Mouse (Mus musculus) CH12.LX (cell line): ENCODE measurements around the gene Wnt2. TPM values are rescaled to one million over a fixed set of nuclear protein-coding genes. Genes with fewer than 3 reads are reported as not detected.
A peak's percentile ranks its signal among the peaks of the same experiment; 100 is the strongest.

Source experiments
- DNase-seq: peaks from one replicate; pipeline ENCODE4 v3.0.0-alpha.2; 2013; ENCODE audit errors: extremely low read depth
- H3K27ac ChIP-seq: 2 replicates; pipeline ENCODE4 v1.5.1; 2012; ENCODE audit warnings: low read depth, mild to moderate bottlenecking, control low read depth, moderate library complexity; ENCODE audit not compliant: insufficient read depth
- H3K27me3 ChIP-seq: replicated peaks from 2 replicates; pipeline ENCODE3; 2012; ENCODE audit warnings: inconsistent platforms
- H3K36me3 ChIP-seq, 2 experiments: replicated peaks in 1 of 2; 2 replicates each; pipeline versions ENCODE3 to v1.6.1; 2012; ENCODE audit warnings: inconsistent platforms in 1 of 2, low read length in 1 of 2, mild to moderate bottlenecking in 1 of 2, mixed read lengths in 1 of 2, moderate library complexity in 1 of 2; ENCODE audit not compliant: control insufficient read depth in 1 of 2, insufficient read depth in 1 of 2
- H3K4me1 ChIP-seq, 2 experiments: 2 replicates each; pipeline ENCODE4 v1.6.1; 2012; ENCODE audit warnings: inconsistent platforms in 1 of 2, moderate library complexity in 1 of 2; ENCODE audit not compliant: insufficient read depth in 2 of 2, control insufficient read depth in 1 of 2
- H3K4me2 ChIP-seq: 2 replicates; pipeline ENCODE4 v1.6.1; 2012; ENCODE audit warnings: low read depth, mild to moderate bottlenecking, control low read depth; ENCODE audit not compliant: poor library complexity, insufficient read depth, severe bottlenecking
- H3K4me3 ChIP-seq, 3 experiments: fragments of 150-350 bp in 1 of 3; sonication (generic) in 1 of 3; replicated peaks in 1 of 3; 2 replicates each; pipeline versions ENCODE3 to v1.5.1; 2011 to 2012; ENCODE audit warnings: low read depth in 2 of 3, low read length in 2 of 3, mild to moderate bottlenecking in 2 of 3, moderate library complexity in 2 of 3, control low read depth in 1 of 3, improper control_type of control experiment in 1 of 3, inconsistent platforms in 1 of 3, mixed read lengths in 1 of 3; ENCODE audit not compliant: poor library complexity in 1 of 3
- H3K79me2 ChIP-seq: replicated peaks from 2 replicates; pipeline ENCODE4 v1.6.1; 2012; ENCODE audit warnings: mild to moderate bottlenecking, moderate library complexity; ENCODE audit not compliant: control insufficient read depth, poor library complexity, insufficient read depth, severe bottlenecking; ENCODE audit errors: extremely low read depth
- H3K9ac ChIP-seq: 2 replicates; pipeline ENCODE4 v1.6.1; 2012; ENCODE audit warnings: low read depth, mild to moderate bottlenecking, control low read depth, moderate library complexity; ENCODE audit not compliant: insufficient read depth
- H3K9me3 ChIP-seq: replicated peaks from 2 replicates; pipeline ENCODE3; 2012; ENCODE audit warnings: low read length, inconsistent platforms, mixed read lengths
- BHLHE40 ChIP-seq: IDR thresholded peaks from 2 replicates; pipeline ENCODE4 v1.6.1; 2011; ENCODE audit warnings: mild to moderate bottlenecking, low read depth, low read length, improper control_type of control experiment
- CHD1 ChIP-seq: IDR thresholded peaks from 2 replicates; pipeline ENCODE4 v1.6.1; 2012; ENCODE audit warnings: low read depth, low read length, improper control_type of control experiment, inconsistent platforms
- CHD2 ChIP-seq: IDR thresholded peaks from 2 replicates; pipeline ENCODE4 v1.6.1; 2011; ENCODE audit warnings: low read length, improper control_type of control experiment
- ELF1 ChIP-seq: IDR thresholded peaks from 2 replicates; pipeline ENCODE4 v1.6.1; 2014; ENCODE audit warnings: low read depth, mild to moderate bottlenecking, inconsistent platforms, low read length, improper control_type of control experiment
- IRF4 ChIP-seq: IDR thresholded peaks from 2 replicates; pipeline ENCODE4 v1.6.1; 2014; ENCODE audit warnings: low read depth, mild to moderate bottlenecking, inconsistent platforms, low read length, improper control_type of control experiment
- JUND ChIP-seq: conservative IDR thresholded peaks from 2 replicates; pipeline ENCODE4 v1.6.1; 2011; ENCODE audit warnings: low read depth, low read length, improper control_type of control experiment
- MAFK ChIP-seq: IDR thresholded peaks from 2 replicates; pipeline ENCODE4 v1.6.1; 2011; ENCODE audit warnings: low read length, improper control_type of control experiment; ENCODE audit not compliant: insufficient replicate concordance
- MAZ ChIP-seq: IDR thresholded peaks from 2 replicates; pipeline ENCODE4 v1.6.1; 2012; ENCODE audit warnings: low read depth, mild to moderate bottlenecking, inconsistent platforms, low read length, improper control_type of control experiment, moderate library complexity
- POLR2A ChIP-seq: IDR thresholded peaks from 2 replicates; pipeline ENCODE4 v1.6.1; 2011; ENCODE audit warnings: low read depth, mild to moderate bottlenecking, improper control_type of control experiment, low read length
- SMC3 ChIP-seq: IDR thresholded peaks from 2 replicates; pipeline ENCODE4 v1.6.1; 2011; ENCODE audit warnings: low read depth, low read length, improper control_type of control experiment
- USF1 ChIP-seq: IDR thresholded peaks from 2 replicates; pipeline ENCODE4 v1.6.1; 2014; ENCODE audit warnings: low read depth, mild to moderate bottlenecking, inconsistent platforms, low read length, improper control_type of control experiment
- USF2 ChIP-seq: conservative IDR thresholded peaks from 2 replicates; pipeline ENCODE4 v1.6.1; 2011; ENCODE audit warnings: low read depth, low read length, improper control_type of control experiment
- ZNF384 ChIP-seq: IDR thresholded peaks from 2 replicates; pipeline ENCODE4 v1.6.1; 2012; ENCODE audit warnings: low read depth, low read length, improper control_type of control experiment, inconsistent platforms
- dilution Hi-C: fragments of 300-500 bp; cut with MboI; formaldehyde crosslinking; loops from 2 replicates; pipeline ENCODE4 v1.14.3; 2020; ENCODE audit warnings: low sequenced_read_pairs; ENCODE audit not compliant: extremely low pct_unique_long_range_greater_than_20kb, extremely low pct_ligation_motif_present
- in situ Hi-C: fragments of 300-500 bp; cut with MboI; formaldehyde crosslinking; loops from 3 replicates; pipeline ENCODE4 v1.14.3; 2019; ENCODE audit warnings: low sequenced_read_pairs, low pct_ligation_motif_present, low pct_unique_long_range_greater_than_20kb, mixed read lengths
- polyA plus RNA-seq: library from polyadenylated mRNA; unstranded; fragments of >175 nt; gene quantifications from 2 replicates; pipeline ENCODE4 v1.2.1, GENCODE M21; 2012; ENCODE audit warnings: low read depth; ENCODE audit not compliant: insufficient read length
- total RNA-seq, 2 experiments: library from RNA; depleted of rRNA; stranded (reverse); fragments of 300-350 nt in 1 of 2; fragments of >200 nt in 1 of 2; gene quantifications; 2 replicates each; pipeline ENCODE4 v1.2.3; 2012 to 2014

The Wnt2 gene
- total and polyA plus RNA-seq, 3 experiments = not detected

- TF ChIP-seq ELF1 (no peak), ZNF384 (no peak), MAZ (no peak), MAFK (no peak), IRF4 (no peak), CHD1 (no peak)
- Histone ChIP-seq H3K36me3 (no peaks in the 10 kb centered on the region), H3K9me3 (no peaks in the 10 kb centered on the region), H3K4me3 (no peak overlapping the region), H3K9ac (no peak overlapping the region), H3K27ac (no peak overlapping the region), H3K4me1 (peaks cover 2 to 11% of the 10 kb centered on the region in 2 experiments; a peak in 2 of 4 replicates), H3K27me3 (no peaks in the 10 kb centered on the region), H3K4me2 (no peak overlapping the region), H3K79me2 (no peaks in the 10 kb centered on the region)
- dilution Hi-C loops (no loop called here), in situ Hi-C loops (no loop called here)
- no peak for DNase-seq
Observed at GRCm38 (mm10) chr6:17951779-17952178, 78.6 kb downstream of the Wnt2 start.

- no peak overlapping the region for H3K4me2 ChIP-seq
- in situ Hi-C loops = no loop called here
- dilution Hi-C loops = no loop called here
- peaks cover 2 to 11% of the 10 kb centered on the region in 2 experiments; a peak in 2 of 4 replicates for H3K4me1 ChIP-seq
- no peak overlapping the region for H3K4me3 ChIP-seq
- H3K27me3 ChIP-seq = no peaks in the 10 kb centered on the region
- no peaks in the 10 kb centered on the region for H3K36me3 ChIP-seq
- peak; percentile 54 for TF ChIP-seq USF1
- TF ChIP-seq CHD2 = no peak
- peak; percentile 63 for TF ChIP-seq BHLHE40
- TF ChIP-seq USF2 = peak; percentile 62; the same call in 1 of the 2 replicates
- no peak for TF ChIP-seq SMC3
- TF ChIP-seq JUND = no peak
- H3K27ac ChIP-seq = no peak overlapping the region
- no peak overlapping the region for H3K9ac ChIP-seq
- no peaks in the 10 kb centered on the region for H3K9me3 ChIP-seq
- no peaks in the 10 kb centered on the region for H3K79me2 ChIP-seq
- no peak for DNase-seq
Observed at GRCm38 (mm10) chr6:17949103-17949502, 81.3 kb downstream of the Wnt2 start.

GRCm38 (mm10) chr6:17947130-17947831 lies 83.1 kb downstream of the Wnt2 start:
- peak; percentile 61 for TF ChIP-seq BHLHE40
- no peak for TF ChIP-seq POLR2A
- Histone ChIP-seq H3K4me3 (no peak overlapping the region), H3K79me2 (no peaks in the 10 kb centered on the region), H3K4me2 (no peak overlapping the region), H3K27me3 (no peaks in the 10 kb centered on the region), H3K36me3 (peaks cover 0 to 14% of the 10 kb centered on the region in 2 experiments), H3K9ac (no peak overlapping the region), H3K9me3 (no peaks in the 10 kb centered on the region), H3K27ac (no peak overlapping the region), H3K4me1 (peaks cover 2 to 8% of the 10 kb centered on the region in 2 experiments; a peak in 2 of 4 replicates)
- dilution Hi-C loops (no loop called here), in situ Hi-C loops (no loop called here)
- no peak for DNase-seq
